Mouse (Mus musculus): ENCODE data around the gene Efcab6. TPM values are rescaled to one million over a fixed set of nuclear protein-coding genes. Genes with fewer than 3 reads are reported as not detected.
A peak's percentile ranks its signal among the peaks of the same experiment; 100 is the strongest.
"Not testable (repeated sequence)": the region's sequence is repeated elsewhere in the genome, so short reads cannot be mapped to it uniquely, and the experiment has no call there.

Efcab6 gene
- not detected in 2 replicates for polyA plus RNA-seq (2012; ENCODE audit: insufficient read depth, insufficient read length, missing spikeins)

DNA sequence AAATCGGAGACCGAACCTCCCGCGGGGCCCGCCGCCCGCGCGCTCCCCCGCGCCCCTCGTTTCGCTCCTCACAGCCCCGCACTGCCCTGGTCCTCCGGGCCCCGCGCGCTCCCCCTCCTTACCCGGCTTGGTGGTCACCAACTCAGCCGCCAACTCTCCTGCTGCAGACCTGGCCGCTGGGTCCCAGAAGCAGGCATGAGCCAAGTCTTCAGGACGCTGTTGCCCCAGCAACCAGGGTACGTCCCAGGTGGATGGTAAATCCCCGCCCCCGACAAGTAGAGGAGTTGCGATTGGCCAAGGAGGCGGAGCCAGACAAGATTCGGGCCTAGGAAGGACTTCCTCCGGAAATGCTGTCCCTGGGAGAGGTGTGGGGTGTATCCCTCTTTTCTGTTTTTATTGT, at the start of gene Efcab6:
Gene Efcab6 (minus strand): TSS at position 240 of the 400 bp plus-strand sequence.
- H3K4me3 ChIP-seq (ENCODE audit: insufficient read depth, low read length): no peak within 1 kb of the TSS
- H3K27ac ChIP-seq (ENCODE audit: insufficient read depth, low read depth, low read length): no peak within 1 kb of the TSS
- TF ChIP-seq CTCF (IDR thresholded peaks at IDR 0.05; ENCODE audit: low read depth, low read length) (no peak), POLR2A (IDR thresholded peaks at IDR 0.05; ENCODE audit: borderline replicate concordance, low read depth, low read length) (no peak)
- H3K4me1 ChIP-seq (ENCODE audit: control insufficient read depth, insufficient read depth, low read length): no peaks in the 10 kb centered on the region

- H3K27ac ChIP-seq (ENCODE audit: insufficient read depth, low read depth, low read length): no peak overlapping the region
- H3K4me1 ChIP-seq (ENCODE audit: control insufficient read depth, insufficient read depth, low read length): no peaks in the 10 kb centered on the region
Measured at GRCm38 (mm10) chr15:84113873-84114272, 48.7 kb upstream of the Efcab6 start.

DNA sequence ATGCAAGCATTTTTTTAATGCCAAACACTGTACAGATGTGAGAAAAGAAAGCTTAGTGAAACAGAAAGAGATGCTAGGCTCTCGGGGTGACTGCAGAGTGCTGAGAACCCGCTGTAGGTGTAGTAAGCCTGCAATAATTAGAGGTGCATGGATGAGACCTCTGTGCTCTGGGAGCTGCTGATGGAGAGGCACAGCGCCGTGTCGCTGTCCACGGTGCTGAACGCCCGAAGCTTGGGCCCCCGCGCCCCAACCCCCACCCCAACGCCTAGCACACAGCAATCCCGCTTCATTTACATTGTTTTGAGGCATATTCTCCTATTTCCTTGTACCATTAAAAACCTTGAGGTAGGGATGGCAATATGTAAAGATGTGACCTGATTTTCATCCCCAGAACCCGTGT, 43.7 kb upstream of the Efcab6 start:
- H3K4me3 ChIP-seq (ENCODE audit: insufficient read depth, low read length): no peak overlapping the region
- H3K27ac ChIP-seq (ENCODE audit: insufficient read depth, low read depth, low read length): no peak overlapping the region
- peaks cover 2% of the 10 kb centered on the region; the same call in 1 of the 2 replicates for H3K4me1 ChIP-seq (ENCODE audit: control insufficient read depth, insufficient read depth, low read length)
- TF ChIP-seq CTCF (IDR thresholded peaks at IDR 0.05; ENCODE audit: low read depth, low read length) (no peak), POLR2A (IDR thresholded peaks at IDR 0.05; ENCODE audit: borderline replicate concordance, low read depth, low read length) (no peak)

More at GRCm38 (mm10) chr15:84113873-84114272, 48.7 kb upstream of the Efcab6 start:
- TF ChIP-seq CTCF (IDR thresholded peaks at IDR 0.05; ENCODE audit: low read depth, low read length) (no peak), POLR2A (IDR thresholded peaks at IDR 0.05; ENCODE audit: borderline replicate concordance, low read depth, low read length) (no peak)
- H3K4me3 ChIP-seq (ENCODE audit: insufficient read depth, low read length): no peak overlapping the region

DNA sequence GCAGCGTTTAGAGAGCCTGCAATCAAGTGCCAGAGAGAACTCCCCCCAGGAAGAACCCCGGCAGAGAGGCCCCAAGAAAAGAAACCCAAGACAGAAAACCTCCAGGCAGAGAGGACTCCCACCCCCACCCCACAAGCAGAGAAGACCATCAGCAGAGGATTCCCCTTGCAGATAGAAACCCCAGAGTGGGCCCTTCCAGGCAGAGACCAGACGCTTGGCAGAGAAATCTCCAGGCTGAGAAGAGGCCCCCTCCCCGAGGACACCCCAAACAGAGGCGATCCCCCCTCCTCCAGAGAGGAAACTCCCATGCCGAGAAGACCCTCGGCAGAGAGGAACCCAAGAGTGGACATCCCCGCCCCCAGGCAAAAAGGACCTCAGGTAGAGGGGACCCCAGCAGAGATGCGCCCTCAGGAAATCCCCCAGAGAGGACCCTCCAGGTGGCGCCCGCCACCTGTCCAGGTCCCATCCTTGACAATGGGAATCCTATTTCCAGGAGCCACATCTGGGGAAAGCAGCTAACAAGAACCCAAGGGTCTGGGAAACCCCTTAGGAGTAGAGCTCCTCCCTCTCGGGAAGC, 40.8 kb upstream of the Efcab6 start:
- Histone ChIP-seq H3K27ac (ENCODE audit: insufficient read depth, low read depth, low read length) (no peak overlapping the region), H3K4me3 (ENCODE audit: insufficient read depth, low read length) (peak overlapping the region; percentile 52), H3K4me1 (ENCODE audit: control insufficient read depth, insufficient read depth, low read length) (peaks cover 2% of the 10 kb centered on the region; the same call in 1 of the 2 replicates)
- TF ChIP-seq POLR2A (IDR thresholded peaks at IDR 0.05; ENCODE audit: borderline replicate concordance, low read depth, low read length) (no peak), CTCF (IDR thresholded peaks at IDR 0.05; ENCODE audit: low read depth, low read length) (no peak)

DNA sequence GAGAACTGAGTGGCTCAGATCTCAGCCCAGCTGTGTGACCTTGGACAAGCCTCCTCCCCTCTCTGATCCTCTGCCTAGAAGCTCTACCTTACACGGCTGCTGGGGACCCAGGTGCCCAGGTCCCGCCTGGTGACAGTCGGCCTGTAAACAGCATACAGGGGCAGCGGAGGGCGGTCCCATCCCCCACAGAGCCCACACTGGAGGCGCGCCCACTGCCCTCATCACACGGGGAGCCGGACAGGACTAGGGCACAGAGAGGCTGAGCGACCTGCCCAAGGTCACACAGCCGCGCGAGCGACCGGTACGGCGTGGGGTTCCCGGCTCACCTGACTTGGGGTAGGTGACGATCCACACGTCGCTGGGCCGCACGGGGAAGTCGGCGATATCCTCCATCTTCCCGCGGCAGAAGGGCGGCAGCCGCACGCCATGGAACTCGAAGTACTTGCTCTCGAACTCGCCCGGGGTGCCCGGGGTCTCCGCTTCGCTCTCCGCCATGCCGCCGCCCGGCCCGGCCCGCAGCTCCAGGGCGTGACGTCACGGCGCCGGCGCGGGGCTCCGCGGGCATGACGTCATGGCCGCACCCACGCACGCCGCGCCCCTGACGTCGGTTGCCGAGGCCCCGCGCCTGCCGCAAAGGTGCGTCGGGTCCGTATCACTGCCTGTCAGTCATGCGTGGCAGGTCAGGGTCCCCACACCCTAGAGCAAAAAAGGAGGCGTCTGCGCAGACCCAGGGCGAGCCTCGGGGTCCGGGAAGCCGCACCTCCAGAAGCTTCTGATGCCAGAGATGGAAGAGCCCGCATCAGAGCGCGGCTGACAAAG, 40.1 kb upstream of the Efcab6 start, which contains the start of gene Sult4a1:
Gene Sult4a1 (minus strand): TSS at position 650 of the 819 bp plus-strand sequence.
- Histone ChIP-seq H3K4me3 (ENCODE audit: insufficient read depth, low read length) (peak within 1 kb of the TSS; percentile 52), H3K4me1 (ENCODE audit: control insufficient read depth, insufficient read depth, low read length) (peaks cover 2% of the 10 kb centered on the region; the same call in 1 of the 2 replicates), H3K27ac (ENCODE audit: insufficient read depth, low read depth, low read length) (no peak within 1 kb of the TSS)
- TF ChIP-seq CTCF (IDR thresholded peaks at IDR 0.05; ENCODE audit: low read depth, low read length) (no peak), POLR2A (IDR thresholded peaks at IDR 0.05; ENCODE audit: borderline replicate concordance, low read depth, low read length) (no peak)

DNA sequence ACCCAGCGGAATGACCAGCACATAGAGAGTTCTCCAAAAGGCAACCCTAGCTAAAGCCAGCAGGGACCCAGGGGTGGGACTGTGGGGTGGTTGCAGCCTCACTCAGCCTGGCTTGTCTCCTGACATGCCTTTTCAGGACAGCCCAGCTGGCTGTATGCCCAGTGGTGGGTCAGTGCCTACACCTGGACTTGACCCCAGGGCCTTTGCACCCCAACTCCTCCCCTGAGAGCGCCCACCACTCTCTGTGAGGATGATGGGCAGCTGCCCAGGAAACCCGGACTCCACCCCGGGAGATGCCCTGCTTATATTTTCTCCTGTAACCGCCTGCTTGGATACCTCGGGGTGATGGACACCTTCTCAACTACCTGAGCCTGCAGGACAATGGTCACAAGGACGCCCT, 39.4 kb upstream of the Efcab6 start:
- TF ChIP-seq POLR2A (IDR thresholded peaks at IDR 0.05; ENCODE audit: borderline replicate concordance, low read depth, low read length): no peak
- no peak for TF ChIP-seq CTCF (IDR thresholded peaks at IDR 0.05; ENCODE audit: low read depth, low read length)
- Histone ChIP-seq H3K4me1 (ENCODE audit: control insufficient read depth, insufficient read depth, low read length) (peaks cover 2% of the 10 kb centered on the region; the same call in 1 of the 2 replicates), H3K27ac (ENCODE audit: insufficient read depth, low read depth, low read length) (no peak overlapping the region), H3K4me3 (ENCODE audit: insufficient read depth, low read length) (no peak overlapping the region)

DNA sequence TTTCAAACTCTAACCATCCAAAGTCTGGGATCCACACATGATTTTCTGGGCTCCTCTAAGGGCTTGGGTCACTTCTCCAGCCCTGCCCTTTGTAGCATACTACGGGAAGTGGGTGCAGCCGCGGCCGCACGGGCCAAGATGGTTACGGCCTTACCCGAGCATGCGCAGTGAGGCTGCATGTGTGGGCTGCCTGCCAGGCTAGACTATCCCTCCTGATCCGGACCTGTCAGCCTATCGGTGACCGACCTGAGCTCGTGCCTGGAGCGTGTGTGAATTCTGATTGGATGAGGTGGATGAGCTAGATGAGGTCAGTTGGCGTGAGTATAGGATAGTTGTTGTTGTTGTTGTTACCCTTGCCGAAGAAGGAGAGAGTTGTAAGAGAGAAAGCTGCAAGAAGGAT, 32.4 kb upstream of the Efcab6 start:
- not testable (repeated sequence) for H3K27ac ChIP-seq (ENCODE audit: insufficient read depth, low read depth, low read length); H3K4me1 ChIP-seq (ENCODE audit: control insufficient read depth, insufficient read depth, low read length); H3K4me3 ChIP-seq (ENCODE audit: insufficient read depth, low read length)

DNA sequence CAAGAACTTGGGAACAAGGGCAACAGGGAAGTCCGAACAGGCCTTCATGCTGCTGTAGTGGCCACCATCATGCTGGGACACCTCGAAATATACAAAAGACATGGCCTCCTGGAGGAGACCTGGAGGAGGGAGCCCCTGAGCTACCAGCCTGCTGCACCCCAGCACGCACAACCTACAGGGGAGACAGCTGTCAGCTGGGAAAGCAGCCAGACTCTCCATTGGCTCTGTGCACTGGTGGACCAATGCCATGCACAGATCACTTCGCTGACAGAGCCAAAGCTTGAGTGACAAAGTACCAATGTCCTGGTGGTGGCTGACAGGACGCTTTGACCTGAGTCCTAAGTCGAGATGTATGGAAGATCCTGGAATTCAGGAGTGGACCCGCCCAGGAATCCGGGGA, 30.9 kb upstream of the Efcab6 start:
- Histone ChIP-seq H3K27ac (ENCODE audit: insufficient read depth, low read depth, low read length) (no peak overlapping the region), H3K4me1 (ENCODE audit: control insufficient read depth, insufficient read depth, low read length) (no peaks in the 10 kb centered on the region), H3K4me3 (ENCODE audit: insufficient read depth, low read length) (no peak overlapping the region)
- TF ChIP-seq CTCF (IDR thresholded peaks at IDR 0.05; ENCODE audit: low read depth, low read length): no peak
- no peak for TF ChIP-seq POLR2A (IDR thresholded peaks at IDR 0.05; ENCODE audit: borderline replicate concordance, low read depth, low read length)

GRCm38 (mm10) chr15:84094921-84095320, 29.7 kb upstream of the Efcab6 start:
- TF ChIP-seq POLR2A (IDR thresholded peaks at IDR 0.05; ENCODE audit: borderline replicate concordance, low read depth, low read length) (no peak), CTCF (IDR thresholded peaks at IDR 0.05; ENCODE audit: low read depth, low read length) (no peak)
- no peak overlapping the region for H3K4me3 ChIP-seq (ENCODE audit: insufficient read depth, low read length)
- no peaks in the 10 kb centered on the region for H3K4me1 ChIP-seq (ENCODE audit: control insufficient read depth, insufficient read depth, low read length)
- H3K27ac ChIP-seq (ENCODE audit: insufficient read depth, low read depth, low read length): no peak overlapping the region

- TF ChIP-seq POLR2A (IDR thresholded peaks at IDR 0.05; ENCODE audit: borderline replicate concordance, low read depth, low read length): no peak
- TF ChIP-seq CTCF (IDR thresholded peaks at IDR 0.05; ENCODE audit: low read depth, low read length): no peak
- H3K27ac ChIP-seq (ENCODE audit: insufficient read depth, low read depth, low read length): no peak overlapping the region
- no peaks in the 10 kb centered on the region for H3K4me1 ChIP-seq (ENCODE audit: control insufficient read depth, insufficient read depth, low read length)
- no peak overlapping the region for H3K4me3 ChIP-seq (ENCODE audit: insufficient read depth, low read length)
Measured at GRCm38 (mm10) chr15:84086775-84087174, 21.6 kb upstream of the Efcab6 start.

All from bone marrow macrophage, adult 2 months (primary cell).